Mouse (Mus musculus): ENCODE results near the gene Nlrp6. TPM values are rescaled to one million over a fixed set of nuclear protein-coding genes. Genes with fewer than 3 reads are reported as not detected.
"Not testable (repeated sequence)": the region's sequence is repeated elsewhere in the genome, so short reads cannot be mapped to it uniquely, and the experiment has no call there.

The Nlrp6 gene
- total RNA-seq (2021): under 1 TPM; 0.21 to 0.37 TPM

DNA sequence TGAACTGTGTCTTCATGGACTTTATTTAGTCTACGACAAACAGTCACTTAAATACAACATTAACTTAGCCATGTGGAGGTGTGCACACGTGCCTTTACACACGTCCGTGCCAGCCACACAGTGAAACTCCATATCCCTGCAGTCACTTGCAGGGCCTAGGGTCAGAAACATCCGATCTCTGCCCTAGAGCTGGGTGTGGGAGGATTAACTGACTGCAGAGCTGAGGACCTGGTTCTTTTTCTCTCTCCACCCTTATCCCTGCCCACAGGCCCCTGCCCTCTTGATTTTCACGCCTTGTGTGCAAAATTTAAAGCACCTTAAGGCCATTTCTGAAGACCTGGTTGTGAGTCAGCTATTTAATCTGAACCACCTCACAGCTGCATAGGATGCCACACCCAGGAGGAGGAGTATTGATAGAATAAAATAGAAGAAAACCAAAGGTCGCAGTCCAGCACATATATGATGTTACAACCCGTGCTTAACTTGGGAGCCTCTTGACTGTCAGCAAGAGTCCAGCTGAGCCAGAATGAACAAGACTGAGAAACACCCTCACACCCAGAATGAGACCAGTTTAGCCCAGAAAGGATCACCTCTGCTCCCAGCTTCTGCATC, at the start of gene Nlrp6:
Gene Nlrp6, plus strand, starts transcription at position 485 of the 612 bp plus-strand sequence.
- no peak for DNase-seq (ENCODE audit: extremely low spot score in 1 of 2, low spot score in 1 of 2)

DNA sequence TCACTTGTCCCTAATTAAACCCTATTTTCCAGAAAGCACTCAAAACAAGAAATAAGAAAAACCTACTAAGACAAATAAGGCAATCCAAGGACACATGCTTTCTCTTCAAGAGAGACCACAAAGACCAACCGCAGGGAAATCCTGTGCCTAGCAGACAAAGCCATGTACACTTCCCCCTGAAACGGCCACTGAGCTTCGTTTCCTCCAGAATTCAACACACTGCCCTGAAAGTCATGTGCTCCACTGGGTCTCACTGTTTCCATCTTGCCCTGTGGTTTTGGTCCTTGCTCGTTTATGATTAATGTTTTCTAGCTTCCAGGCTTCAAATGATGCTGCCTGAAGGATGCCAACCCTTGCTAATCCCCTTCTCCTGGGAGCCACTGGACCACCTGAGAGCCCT, 46.5 kb upstream of the Nlrp6 start:
- no peak for DNase-seq (ENCODE audit: extremely low spot score in 1 of 2, low spot score in 1 of 2)

DNA sequence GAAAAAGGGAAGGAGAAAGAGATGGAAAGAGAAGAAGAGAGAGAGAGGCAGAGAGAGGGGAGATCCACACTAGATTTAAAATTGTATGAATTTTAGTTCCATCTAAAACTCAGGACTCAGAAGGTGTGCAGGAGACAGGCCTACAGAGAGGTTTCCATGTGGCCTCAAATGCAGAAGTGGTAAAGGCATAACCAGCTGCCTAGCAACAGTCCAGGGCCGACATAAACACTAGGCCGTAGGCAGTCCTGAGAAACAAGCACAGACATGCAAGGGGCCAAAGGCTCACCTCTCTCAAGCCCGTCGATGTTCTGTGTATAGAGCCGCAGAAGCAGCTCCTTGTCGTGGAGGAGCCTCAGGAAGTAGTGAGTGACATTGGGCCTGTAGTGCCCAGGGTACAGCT, 43.3 kb upstream of the Nlrp6 start:
- DNase-seq (ENCODE audit: extremely low spot score in 1 of 2, low spot score in 1 of 2): no peak

DNA sequence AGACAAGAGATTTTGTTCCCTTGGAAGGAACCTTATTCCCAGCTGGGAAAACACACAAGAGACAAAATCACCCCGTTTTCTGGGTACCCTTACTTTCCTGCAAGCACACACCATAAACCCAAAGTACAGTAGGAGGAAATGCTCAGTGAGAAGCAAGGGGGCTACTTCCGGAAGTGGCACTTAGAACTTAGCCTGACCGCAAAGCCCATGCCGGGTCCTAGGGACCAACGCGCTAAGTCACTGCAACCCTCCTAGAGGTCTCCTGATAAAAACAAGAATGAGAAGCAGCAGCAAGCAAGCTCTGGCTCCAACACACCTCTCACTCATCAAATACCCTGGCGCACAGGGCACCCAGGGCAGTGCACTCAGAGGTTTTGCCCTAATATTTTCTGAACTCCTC, 41.3 kb upstream of the Nlrp6 start:
- no peak for DNase-seq (ENCODE audit: extremely low spot score in 1 of 2, low spot score in 1 of 2)

DNA sequence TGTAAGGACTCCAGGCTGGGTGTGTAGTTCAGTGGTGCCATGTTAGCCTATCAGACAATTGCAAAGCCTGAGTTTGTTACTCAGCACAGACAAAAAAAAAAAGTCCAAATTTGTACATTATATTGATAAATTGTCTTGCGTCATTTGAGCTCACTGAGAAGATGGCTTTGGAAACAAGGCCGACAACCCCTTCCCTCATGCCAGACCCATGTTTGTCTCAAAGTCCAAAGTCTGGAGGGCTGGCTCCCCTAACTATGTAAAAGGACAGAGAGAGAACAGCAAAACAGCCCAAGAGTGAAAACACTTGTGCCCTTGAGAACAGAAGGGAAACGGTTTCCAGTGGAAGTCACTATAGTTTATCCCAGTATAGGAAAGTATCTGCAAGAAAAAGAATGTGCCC, 40.3 kb upstream of the Nlrp6 start:
- no peak for DNase-seq (ENCODE audit: extremely low spot score in 1 of 2, low spot score in 1 of 2)

DNA sequence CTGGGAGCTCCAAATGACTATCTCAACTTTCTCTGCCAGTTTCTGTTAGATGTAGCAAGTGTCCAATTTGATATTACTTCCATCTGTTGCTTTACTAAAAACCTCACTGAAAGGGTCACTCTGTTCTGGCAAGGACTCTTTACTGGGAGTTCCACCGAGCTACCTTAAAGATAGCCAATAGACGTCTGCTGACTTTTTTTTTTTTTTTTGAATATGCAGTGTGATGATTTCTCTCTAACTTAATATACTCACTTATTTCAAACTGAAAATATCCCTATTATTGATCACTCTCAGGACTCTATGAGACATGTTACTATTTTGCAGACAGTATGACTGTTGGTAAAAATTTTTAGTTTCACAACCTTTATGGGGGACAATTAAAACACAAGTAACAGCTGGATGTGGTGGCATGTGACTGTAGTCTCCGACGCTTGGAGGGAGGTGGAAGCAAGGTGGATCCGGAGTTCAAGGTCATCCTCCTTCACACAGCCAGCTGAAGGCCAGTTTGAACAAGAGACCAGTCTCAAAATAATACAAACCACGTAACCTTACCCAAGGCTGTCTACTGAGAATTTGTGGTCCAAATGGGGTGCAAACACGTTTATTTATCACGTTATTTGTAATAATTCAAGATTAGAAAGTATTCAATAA, 39.7 kb upstream of the Nlrp6 start:
- DNase-seq (ENCODE audit: extremely low spot score in 1 of 2, low spot score in 1 of 2): no peak

DNA sequence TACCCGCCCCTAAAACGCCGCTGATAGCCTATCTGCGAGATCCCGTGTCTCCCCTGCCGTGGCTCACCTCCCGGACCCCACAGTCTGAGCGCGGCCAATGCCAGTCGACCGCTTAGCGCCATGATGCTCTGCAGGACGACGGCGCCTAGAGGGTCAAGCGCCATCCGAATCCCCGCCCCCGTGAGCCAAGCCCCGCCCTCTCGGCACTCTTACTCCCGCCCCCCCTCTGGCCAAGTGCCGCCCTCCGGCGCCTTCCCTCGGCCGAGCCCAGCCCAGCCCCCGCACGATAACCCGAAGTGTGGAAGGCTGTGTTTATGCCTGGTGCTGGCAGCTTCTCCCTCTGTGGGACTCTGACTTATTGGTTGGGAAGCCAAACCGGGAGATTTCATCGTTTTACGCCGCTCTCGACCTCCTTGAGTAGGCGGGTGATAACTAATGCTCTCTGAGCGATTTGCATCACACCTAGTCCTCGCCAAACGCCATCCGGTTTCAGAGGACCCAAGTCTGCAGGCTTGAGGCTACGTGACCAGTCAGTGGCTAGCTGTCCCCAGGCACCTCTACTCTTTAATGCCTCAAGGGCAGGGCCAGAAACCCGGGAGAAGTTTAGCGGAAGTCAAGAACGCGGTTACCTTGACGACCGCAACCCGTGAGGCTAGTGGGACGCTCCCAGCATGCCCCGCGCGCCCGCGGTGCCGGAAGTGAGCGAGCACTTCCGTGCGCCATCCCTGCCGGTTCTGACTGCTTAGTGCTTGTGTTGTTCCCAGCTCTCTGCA, 38.8 kb upstream of the Nlrp6 start, which contains the start of the genes Psmd13 and Sirt3:
Gene Psmd13, plus strand, starts transcription at position 273 of the 773 bp plus-strand sequence.
Gene Sirt3, minus strand, starts transcription at position 614 of the 773 bp plus-strand sequence.
- peak; percentile 85 to 90 for DNase-seq (ENCODE audit: extremely low spot score in 1 of 2, low spot score in 1 of 2)

DNA sequence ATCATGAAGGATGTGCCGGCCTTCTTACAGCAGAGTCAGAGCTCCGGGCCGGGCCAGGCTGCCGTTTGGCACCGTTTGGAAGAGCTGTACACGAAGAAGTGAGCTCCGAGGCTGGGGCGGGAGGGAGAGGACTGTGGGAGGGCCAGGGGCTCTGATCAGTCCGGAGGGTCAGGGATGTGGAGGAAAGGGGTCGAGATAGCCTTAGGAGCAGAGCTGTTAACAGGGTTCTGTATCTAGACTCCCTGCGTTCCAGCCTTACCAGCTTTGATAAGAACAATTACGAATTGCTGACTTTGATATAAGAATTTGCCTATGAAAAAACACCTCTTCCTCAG, 38.3 kb upstream of the Nlrp6 start:
- DNase-seq (ENCODE audit: extremely low spot score in 1 of 2, low spot score in 1 of 2): no peak

DNA sequence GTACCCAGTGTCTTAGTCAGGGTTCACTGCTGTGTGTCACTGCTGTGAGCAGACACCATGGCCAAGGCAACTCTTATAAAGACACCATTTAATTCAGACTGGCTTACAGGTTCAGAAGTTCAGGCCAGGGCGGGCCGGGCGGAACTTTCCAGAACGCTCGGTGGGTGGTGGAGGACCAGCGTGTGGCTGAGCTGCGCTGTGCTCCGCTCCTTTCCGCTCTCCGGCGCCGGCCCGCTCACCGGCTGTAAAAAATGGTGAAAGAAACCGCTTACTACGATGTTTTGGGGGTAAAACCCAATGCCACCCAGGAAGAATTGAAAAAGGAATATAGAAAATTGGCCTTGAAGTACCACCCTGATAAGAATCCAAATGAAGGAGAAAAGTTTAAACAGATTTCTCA, 30.1 kb upstream of the Nlrp6 start:
- not testable (repeated sequence) for DNase-seq (ENCODE audit: extremely low spot score in 1 of 2, low spot score in 1 of 2)

DNA sequence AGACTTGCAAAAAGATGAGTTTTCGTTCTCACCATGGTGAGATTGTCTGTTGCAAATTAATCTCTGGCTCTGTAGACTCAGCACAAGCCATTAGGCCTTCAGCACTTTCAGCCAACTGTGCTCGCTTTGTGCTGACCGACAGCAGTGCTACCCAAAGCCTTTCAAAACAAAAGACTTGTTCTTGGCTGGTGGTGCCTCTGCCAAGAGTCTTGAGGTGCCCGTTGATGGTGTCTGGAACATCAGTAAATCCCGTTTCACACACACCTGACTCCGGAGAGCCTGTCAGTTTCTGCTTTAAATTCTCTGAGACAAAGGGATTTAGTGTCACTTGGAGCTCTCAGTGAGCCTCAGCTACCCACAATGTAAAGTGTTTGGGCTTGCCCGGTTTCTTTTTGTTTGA, 26.7 kb upstream of the Nlrp6 start:
- DNase-seq (ENCODE audit: extremely low spot score in 1 of 2, low spot score in 1 of 2): no peak

DNA sequence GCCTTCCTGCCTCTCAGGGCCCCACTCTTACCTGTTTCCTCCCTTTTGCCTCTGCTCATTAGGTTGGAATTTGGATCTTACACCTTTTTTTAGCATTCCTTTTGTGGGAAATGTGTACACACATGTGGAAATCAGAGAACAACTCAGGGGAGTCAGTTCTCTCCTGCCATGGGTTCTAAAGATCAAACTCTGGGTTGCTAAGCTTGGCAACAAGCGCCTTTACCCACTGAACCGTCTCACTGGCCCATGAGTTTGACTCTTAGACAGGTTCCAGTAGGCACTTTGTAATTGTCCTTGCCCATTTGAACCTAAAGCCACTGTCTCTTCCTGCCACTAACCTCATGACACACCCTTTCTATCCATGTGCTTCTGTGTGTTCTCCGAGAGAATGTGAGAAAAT, 26.1 kb upstream of the Nlrp6 start:
- no peak for DNase-seq (ENCODE audit: extremely low spot score in 1 of 2, low spot score in 1 of 2)

DNA sequence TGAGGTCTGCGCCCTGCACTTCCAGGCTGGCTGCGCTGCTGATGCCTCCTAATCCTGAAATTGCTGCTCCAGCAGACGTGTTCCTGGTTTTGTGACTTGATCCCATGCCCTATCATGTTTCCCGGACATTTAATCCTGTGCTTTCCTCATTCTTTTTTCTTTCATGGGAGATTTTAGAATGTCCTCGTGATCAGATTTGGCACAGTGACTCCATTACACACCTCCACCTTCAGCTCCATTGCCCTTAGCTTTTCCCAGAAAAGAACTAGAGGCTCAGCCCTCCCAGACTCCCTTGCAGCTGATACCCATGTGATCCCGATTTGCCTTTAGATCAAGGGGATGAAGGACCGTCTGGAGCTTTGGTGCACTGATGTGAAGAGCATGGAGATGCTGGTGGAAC, 22.8 kb upstream of the Nlrp6 start:
- no peak for DNase-seq (ENCODE audit: extremely low spot score in 1 of 2, low spot score in 1 of 2)

DNA sequence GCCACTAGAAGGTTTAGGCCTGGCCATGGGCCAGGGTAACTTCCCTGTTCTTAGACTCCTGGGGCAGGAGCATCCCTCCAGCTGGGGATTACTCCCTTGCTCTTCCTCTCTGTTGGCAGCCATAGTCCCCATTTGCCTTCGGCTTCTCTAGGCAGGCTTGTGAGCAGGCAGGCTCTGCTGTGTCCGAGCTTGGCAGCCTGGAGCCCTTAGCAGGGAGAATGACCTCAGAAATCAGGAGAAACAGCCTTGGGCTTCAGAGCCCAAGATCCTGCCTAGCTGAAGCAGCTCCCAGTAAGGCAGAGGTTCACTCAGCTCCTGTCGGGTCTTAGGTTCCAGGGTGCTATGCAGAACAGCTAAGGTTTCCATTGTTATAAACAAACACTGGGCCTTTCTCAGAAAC, 21.6 kb upstream of the Nlrp6 start:
- no peak for DNase-seq (ENCODE audit: extremely low spot score in 1 of 2, low spot score in 1 of 2)

DNA sequence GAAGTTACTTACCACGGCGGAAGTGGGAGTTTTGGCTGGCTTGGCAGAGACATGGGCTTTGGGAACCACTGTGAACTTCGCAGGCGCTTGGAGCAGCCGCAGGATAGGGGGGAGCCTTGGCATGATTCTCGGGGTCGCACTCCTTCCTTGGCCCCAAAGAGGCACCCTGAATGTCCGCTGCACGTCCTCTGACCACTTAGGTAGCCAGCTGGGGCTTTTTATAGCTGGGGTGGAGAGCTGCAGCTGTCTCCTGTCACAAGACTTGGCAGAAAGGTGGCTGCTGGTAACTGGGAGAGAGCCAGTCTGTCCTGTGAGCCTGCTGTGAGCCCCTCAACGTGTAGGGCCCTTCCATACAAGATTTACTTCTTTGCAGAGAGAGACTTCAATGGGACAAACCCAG, 20.5 kb upstream of the Nlrp6 start, which contains the start of gene Cox8b:
Gene Cox8b, minus strand, starts transcription at position 227 of the 400 bp plus-strand sequence.
- no peak for DNase-seq (ENCODE audit: extremely low spot score in 1 of 2, low spot score in 1 of 2)

DNA sequence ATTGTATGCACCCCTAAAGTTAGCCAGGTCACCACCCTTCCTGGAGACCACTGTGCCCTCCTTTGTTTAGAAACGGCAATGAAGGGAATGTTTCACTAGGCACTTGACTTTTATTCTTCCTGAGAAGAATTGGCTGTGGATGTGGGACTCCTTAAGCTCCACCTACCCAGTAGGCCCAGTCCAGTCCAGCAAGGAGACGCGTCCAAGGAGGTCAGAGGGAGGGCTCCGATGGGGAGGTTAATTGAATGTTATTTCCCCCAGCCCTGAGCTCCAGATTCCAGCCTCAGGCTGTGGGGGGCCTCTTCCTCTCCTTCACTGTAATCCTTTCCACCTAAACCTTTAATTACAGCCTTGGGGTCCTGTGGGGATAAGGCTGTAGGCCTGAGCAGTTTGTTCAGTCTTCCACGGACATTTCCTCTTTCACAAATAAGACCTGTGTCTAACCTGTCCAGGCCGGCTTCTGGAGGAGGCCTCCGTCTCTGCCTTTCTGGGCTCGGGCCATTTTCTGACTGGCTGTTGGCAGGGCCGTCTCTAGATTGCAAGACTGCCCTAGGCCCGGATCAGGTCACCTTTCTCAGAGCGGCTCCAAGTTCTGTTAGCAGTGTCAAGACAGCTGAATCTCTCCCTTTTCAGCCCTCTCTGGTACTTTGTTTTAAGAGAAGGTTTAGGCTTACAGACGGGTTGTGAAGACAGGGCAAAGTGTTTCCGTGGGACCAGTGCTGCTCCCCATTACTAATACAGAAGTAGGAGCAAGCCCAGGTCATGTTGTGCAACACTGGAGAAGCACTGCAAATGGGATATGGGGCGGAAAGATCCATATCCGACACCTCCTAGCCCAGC, 18.4 kb upstream of the Nlrp6 start:
- DNase-seq (ENCODE audit: extremely low spot score in 1 of 2, low spot score in 1 of 2): no peak

DNA sequence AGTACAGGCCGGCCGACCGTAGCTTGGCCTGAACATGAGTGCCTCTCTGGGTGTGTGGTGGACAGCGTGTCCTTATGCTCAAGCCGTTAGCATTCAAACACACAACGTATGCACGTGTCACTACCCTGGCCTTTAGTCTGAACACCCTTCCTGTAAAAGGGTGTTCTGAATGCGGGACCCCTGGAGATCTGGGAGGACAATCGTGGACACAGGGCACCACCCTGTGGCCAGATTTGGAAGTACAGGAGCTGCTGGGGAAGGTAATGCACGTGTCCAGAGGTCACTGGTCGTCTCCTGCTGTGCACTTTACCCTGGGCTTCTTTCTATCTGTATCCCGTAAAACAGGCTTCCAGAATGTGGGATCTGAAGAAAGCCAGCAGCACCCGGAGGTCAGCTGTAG, 17.5 kb upstream of the Nlrp6 start:
- DNase-seq (ENCODE audit: extremely low spot score in 1 of 2, low spot score in 1 of 2): peak; percentile 78 to 93

DNA sequence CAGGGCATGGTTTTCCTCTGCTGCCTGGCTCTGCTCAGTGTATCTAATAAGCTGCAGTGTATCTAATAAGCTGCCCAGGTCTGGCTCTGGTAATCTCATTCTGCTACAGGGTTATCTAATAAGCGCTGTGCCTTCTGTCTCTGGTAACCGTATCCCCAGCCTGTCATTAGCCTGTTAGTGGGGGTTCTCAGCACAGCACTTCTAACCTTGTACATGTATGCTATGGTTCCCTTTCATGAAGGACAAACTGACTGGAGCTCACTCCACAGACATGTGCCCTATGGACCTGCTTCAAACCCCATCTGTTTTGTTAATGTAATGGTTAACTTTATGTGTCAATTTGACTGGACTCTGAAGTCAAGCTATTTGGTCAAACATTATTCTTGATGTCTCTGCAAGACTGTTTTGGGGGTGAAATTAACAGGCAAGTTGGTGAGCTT, 15.0 kb upstream of the Nlrp6 start:
- no peak for DNase-seq (ENCODE audit: extremely low spot score in 1 of 2, low spot score in 1 of 2)

DNA sequence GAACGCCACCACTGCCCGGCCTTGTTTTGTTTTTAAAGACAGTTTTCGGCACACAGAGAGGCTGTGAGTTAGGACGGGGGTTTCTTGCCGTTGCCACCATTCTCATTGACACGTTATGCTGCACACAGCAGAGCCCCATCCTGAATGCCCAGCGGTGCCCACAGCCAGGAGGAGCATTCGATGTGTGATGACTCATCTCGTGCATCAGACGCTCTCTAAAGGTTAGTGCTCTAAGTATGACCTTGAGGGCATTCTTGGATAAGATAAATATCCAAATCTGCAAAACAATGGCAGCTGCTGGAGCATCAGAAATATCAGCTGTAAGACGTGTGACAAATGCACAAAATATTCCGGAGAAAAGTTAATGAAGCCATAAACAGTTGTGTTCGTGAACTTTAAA, 13.6 kb upstream of the Nlrp6 start:
- DNase-seq (ENCODE audit: extremely low spot score in 1 of 2, low spot score in 1 of 2): no peak

DNA sequence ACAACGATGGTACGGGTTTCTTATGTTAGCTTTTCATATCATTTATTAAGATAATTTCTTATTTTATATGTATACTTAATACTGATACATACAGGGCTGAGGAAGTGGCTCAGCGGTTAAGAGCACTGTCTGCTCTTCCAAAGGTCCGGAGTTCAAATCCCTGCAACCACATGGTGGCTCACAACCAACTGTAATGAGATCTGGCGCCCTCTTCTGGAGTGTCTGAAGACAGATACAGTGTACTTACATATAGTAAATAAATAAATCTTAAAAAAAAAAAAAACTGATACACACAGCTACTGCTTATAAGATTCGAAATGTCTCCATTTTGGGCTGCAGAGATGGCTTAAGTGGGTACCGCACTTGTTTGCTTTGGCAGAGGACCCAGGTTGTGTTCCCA, 13.0 kb upstream of the Nlrp6 start:
- no peak for DNase-seq (ENCODE audit: extremely low spot score in 1 of 2, low spot score in 1 of 2)

DNA sequence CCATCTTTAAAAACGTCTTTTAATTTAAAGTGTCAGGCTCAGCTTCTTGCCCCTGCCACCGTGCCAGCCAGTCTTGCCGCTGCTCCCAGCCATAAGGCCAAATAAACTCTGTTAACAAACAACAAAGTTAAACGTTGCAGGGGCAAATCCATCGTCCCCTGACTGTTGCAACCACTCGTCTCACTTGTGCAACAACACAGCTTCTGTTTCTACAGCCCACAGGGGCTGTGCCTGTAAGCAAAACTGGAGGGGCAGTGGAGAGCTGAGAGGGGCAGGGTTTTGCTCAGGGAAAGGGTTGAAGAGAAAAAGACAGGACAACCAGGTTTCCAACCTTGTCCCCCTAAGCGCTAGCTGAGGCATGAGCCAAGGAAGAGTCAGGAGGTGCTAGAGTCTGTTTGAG, 12.5 kb upstream of the Nlrp6 start:
- DNase-seq (ENCODE audit: extremely low spot score in 1 of 2, low spot score in 1 of 2): no peak

DNA sequence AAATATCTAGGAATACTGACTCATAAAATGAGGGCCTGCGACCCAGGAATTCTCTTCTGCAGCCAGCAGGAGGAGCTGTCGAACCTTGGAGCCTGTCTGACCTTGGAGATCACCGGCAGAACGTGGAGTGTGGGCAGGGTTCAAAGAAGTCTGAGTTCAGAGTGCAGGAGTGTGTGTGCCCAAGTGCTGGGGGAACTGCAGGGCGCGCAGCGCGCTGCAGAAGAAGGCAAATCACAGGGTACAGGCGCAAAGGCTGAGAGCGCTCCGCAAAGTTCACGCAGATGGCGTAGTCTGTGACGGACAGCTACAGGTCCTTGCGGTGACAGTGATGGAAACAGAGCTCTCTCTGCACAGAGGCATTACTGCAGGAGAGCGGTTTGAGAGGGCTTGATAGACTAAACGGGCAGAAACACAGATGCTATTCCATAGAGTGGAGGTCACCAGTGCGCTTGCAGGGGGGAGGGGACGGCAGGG, 12.0 kb upstream of the Nlrp6 start:
- peak; percentile 49 to 78 for DNase-seq (ENCODE audit: extremely low spot score in 1 of 2, low spot score in 1 of 2)

All from layer of hippocampus, postnatal 25 days (tissue).